Mouse (Mus musculus): Measurements from ENCODE around the gene Tmprss6. TPM values are rescaled to one million over a fixed set of nuclear protein-coding genes. Genes with fewer than 3 reads are reported as not detected.

Tmprss6 gene
- polyA plus RNA-seq, 1 experiment: 0.39 TPM

GRCm38 (mm10) chr15:78487066-78487465, 18.6 kb upstream of the Tmprss6 start:
- no peaks in the 10 kb centered on the region for H3K27me3 ChIP-seq (ENCODE audit: control insufficient read depth, insufficient read depth, low read length)
- DNase-seq: no peak
- H3K4me3 ChIP-seq (ENCODE audit: control insufficient read depth, insufficient read depth, low read length): no peak overlapping the region
- no peak overlapping the region for H3K27ac ChIP-seq (ENCODE audit: control insufficient read depth, insufficient read depth, low read length)
- no peak for TF ChIP-seq CTCF (IDR thresholded peaks at IDR 0.05; ENCODE audit: borderline replicate concordance, control insufficient read depth, extremely low read depth, insufficient read depth, low read length, poor library complexity)
- TF ChIP-seq POLR2A (IDR thresholded peaks at IDR 0.05; ENCODE audit: control insufficient read depth, extremely low read depth, insufficient read depth, low read length, poor library complexity): no peak
- 71% methylated on average over 4 of the region's 4 CpGs for WGBS
- no peaks in the 10 kb centered on the region for H3K4me1 ChIP-seq (replicated peaks; ENCODE audit: control insufficient read depth, insufficient read depth, low read length)
- no peaks in the 10 kb centered on the region for H3K36me3 ChIP-seq (ENCODE audit: control insufficient read depth, insufficient read depth, low read length)

- Histone ChIP-seq H3K4me1 (replicated peaks; ENCODE audit: control insufficient read depth, insufficient read depth, low read length) (no peaks in the 10 kb centered on the region), H3K4me3 (ENCODE audit: control insufficient read depth, insufficient read depth, low read length) (no peak overlapping the region), H3K27ac (ENCODE audit: control insufficient read depth, insufficient read depth, low read length) (no peak overlapping the region), H3K36me3 (ENCODE audit: control insufficient read depth, insufficient read depth, low read length) (no peaks in the 10 kb centered on the region), H3K27me3 (ENCODE audit: control insufficient read depth, insufficient read depth, low read length) (no peaks in the 10 kb centered on the region)
- 95% methylated on average over 1 of the region's 1 CpGs for WGBS
- TF ChIP-seq CTCF (IDR thresholded peaks at IDR 0.05; ENCODE audit: borderline replicate concordance, control insufficient read depth, extremely low read depth, insufficient read depth, low read length, poor library complexity) (no peak), POLR2A (IDR thresholded peaks at IDR 0.05; ENCODE audit: control insufficient read depth, extremely low read depth, insufficient read depth, low read length, poor library complexity) (no peak)
- DNase-seq: no peak
Measured at GRCm38 (mm10) chr15:78486564-78486963, 18.1 kb upstream of the Tmprss6 start.

DNA sequence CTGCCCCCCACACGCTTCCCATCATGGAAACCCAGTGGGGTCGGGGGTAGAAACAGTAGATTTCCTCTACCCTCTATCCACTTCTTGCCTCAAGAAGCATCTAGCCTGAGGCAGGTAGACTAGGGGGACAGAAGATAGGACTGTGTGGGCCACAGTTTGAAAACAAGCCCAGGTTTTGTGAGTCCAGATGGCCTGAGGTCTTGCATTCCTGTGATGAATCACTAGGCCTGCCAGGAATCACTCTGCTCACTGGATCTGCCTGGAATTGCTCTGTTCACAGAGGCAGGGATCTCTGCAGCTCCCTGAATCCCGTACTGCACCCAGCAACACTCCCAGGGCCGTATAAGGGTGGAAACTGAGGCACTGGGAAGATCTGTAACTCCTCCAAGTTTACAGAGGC, 14.9 kb upstream of the Tmprss6 start:
- Histone ChIP-seq H3K27ac (ENCODE audit: control insufficient read depth, insufficient read depth, low read length) (no peak overlapping the region), H3K36me3 (ENCODE audit: control insufficient read depth, insufficient read depth, low read length) (no peaks in the 10 kb centered on the region), H3K4me1 (replicated peaks; ENCODE audit: control insufficient read depth, insufficient read depth, low read length) (peaks cover 4% of the 10 kb centered on the region), H3K4me3 (ENCODE audit: control insufficient read depth, insufficient read depth, low read length) (no peak overlapping the region), H3K27me3 (ENCODE audit: control insufficient read depth, insufficient read depth, low read length) (no peaks in the 10 kb centered on the region)
- TF ChIP-seq CTCF (IDR thresholded peaks at IDR 0.05; ENCODE audit: borderline replicate concordance, control insufficient read depth, extremely low read depth, insufficient read depth, low read length, poor library complexity) (no peak), POLR2A (IDR thresholded peaks at IDR 0.05; ENCODE audit: control insufficient read depth, extremely low read depth, insufficient read depth, low read length, poor library complexity) (no peak)
- 90% methylated on average over 4 of the region's 4 CpGs for WGBS
- DNase-seq: no peak

GRCm38 (mm10) chr15:78482518-78482917, 14.1 kb upstream of the Tmprss6 start:
- no peak overlapping the region for H3K27ac ChIP-seq (ENCODE audit: control insufficient read depth, insufficient read depth, low read length)
- TF ChIP-seq CTCF (IDR thresholded peaks at IDR 0.05; ENCODE audit: borderline replicate concordance, control insufficient read depth, extremely low read depth, insufficient read depth, low read length, poor library complexity) (no peak), POLR2A (IDR thresholded peaks at IDR 0.05; ENCODE audit: control insufficient read depth, extremely low read depth, insufficient read depth, low read length, poor library complexity) (no peak)
- no peak overlapping the region for H3K4me3 ChIP-seq (ENCODE audit: control insufficient read depth, insufficient read depth, low read length)
- no peaks in the 10 kb centered on the region for H3K27me3 ChIP-seq (ENCODE audit: control insufficient read depth, insufficient read depth, low read length)
- H3K36me3 ChIP-seq (ENCODE audit: control insufficient read depth, insufficient read depth, low read length): no peaks in the 10 kb centered on the region
- 87% methylated on average over 3 of the region's 3 CpGs for WGBS
- no peak for DNase-seq
- peaks cover 4% of the 10 kb centered on the region for H3K4me1 ChIP-seq (replicated peaks; ENCODE audit: control insufficient read depth, insufficient read depth, low read length)

GRCm38 (mm10) chr15:78481448-78482000, 13.1 kb upstream of the Tmprss6 start:
- TF ChIP-seq CTCF (IDR thresholded peaks at IDR 0.05; ENCODE audit: borderline replicate concordance, control insufficient read depth, extremely low read depth, insufficient read depth, low read length, poor library complexity) (no peak), POLR2A (IDR thresholded peaks at IDR 0.05; ENCODE audit: control insufficient read depth, extremely low read depth, insufficient read depth, low read length, poor library complexity) (no peak)
- peaks cover 4% of the 10 kb centered on the region for H3K4me1 ChIP-seq (replicated peaks; ENCODE audit: control insufficient read depth, insufficient read depth, low read length)
- no peak for DNase-seq
- H3K4me3 ChIP-seq (ENCODE audit: control insufficient read depth, insufficient read depth, low read length): no peak overlapping the region
- no peaks in the 10 kb centered on the region for H3K36me3 ChIP-seq (ENCODE audit: control insufficient read depth, insufficient read depth, low read length)
- H3K27me3 ChIP-seq (ENCODE audit: control insufficient read depth, insufficient read depth, low read length): no peaks in the 10 kb centered on the region
- WGBS: 74% methylated on average over 9 of the region's 9 CpGs
- no peak overlapping the region for H3K27ac ChIP-seq (ENCODE audit: control insufficient read depth, insufficient read depth, low read length)

- Histone ChIP-seq H3K27ac (ENCODE audit: control insufficient read depth, insufficient read depth, low read length) (no peak overlapping the region), H3K4me1 (replicated peaks; ENCODE audit: control insufficient read depth, insufficient read depth, low read length) (peaks cover 4% of the 10 kb centered on the region), H3K36me3 (ENCODE audit: control insufficient read depth, insufficient read depth, low read length) (no peaks in the 10 kb centered on the region), H3K27me3 (ENCODE audit: control insufficient read depth, insufficient read depth, low read length) (no peaks in the 10 kb centered on the region), H3K4me3 (ENCODE audit: control insufficient read depth, insufficient read depth, low read length) (no peak overlapping the region)
- WGBS: 45% methylated on average over 2 of the region's 2 CpGs
- DNase-seq: no peak
- TF ChIP-seq POLR2A (IDR thresholded peaks at IDR 0.05; ENCODE audit: control insufficient read depth, extremely low read depth, insufficient read depth, low read length, poor library complexity) (no peak), CTCF (IDR thresholded peaks at IDR 0.05; ENCODE audit: borderline replicate concordance, control insufficient read depth, extremely low read depth, insufficient read depth, low read length, poor library complexity) (no peak)
Measured at GRCm38 (mm10) chr15:78480991-78481390, 12.6 kb upstream of the Tmprss6 start.

DNA sequence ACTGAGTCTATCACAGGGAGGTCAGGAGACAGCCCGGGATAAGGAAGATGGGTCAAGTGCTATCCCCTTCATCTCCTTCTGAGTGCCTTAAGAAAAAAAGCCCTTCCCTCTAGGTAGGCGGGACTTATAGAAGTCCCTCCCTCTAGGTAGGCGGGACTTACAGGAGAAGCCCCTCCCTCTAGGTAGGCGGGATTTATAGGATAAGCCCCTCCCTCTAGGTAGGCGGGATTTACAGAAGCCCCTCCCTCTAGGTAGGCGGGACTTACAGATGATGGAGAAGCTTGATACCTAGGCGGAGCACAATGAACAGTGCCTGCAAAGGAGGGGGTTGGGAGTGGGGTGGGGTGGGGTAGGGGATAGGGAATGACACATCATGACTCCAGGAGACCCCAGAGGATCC, 11.7 kb upstream of the Tmprss6 start:
- no peak for DNase-seq
- 83% methylated on average over 7 of the region's 7 CpGs for WGBS

More for the DNA sequence above, 11.7 kb upstream of the Tmprss6 start:
- Histone ChIP-seq H3K4me3 (ENCODE audit: control insufficient read depth, insufficient read depth, low read length) (no peak overlapping the region), H3K27me3 (ENCODE audit: control insufficient read depth, insufficient read depth, low read length) (no peaks in the 10 kb centered on the region), H3K36me3 (ENCODE audit: control insufficient read depth, insufficient read depth, low read length) (no peaks in the 10 kb centered on the region), H3K4me1 (replicated peaks; ENCODE audit: control insufficient read depth, insufficient read depth, low read length) (peaks cover 11% of the 10 kb centered on the region), H3K27ac (ENCODE audit: control insufficient read depth, insufficient read depth, low read length) (no peak overlapping the region)
- no peak for TF ChIP-seq POLR2A (IDR thresholded peaks at IDR 0.05; ENCODE audit: control insufficient read depth, extremely low read depth, insufficient read depth, low read length, poor library complexity)
- TF ChIP-seq CTCF (IDR thresholded peaks at IDR 0.05; ENCODE audit: borderline replicate concordance, control insufficient read depth, extremely low read depth, insufficient read depth, low read length, poor library complexity): no peak
